Mouse (Mus musculus): ENCODE measurements around the gene Gm20816. TPM values are rescaled to one million over a fixed set of nuclear protein-coding genes. Genes with fewer than 3 reads are reported as not detected.
"Not testable (repeated sequence)": the region's sequence is repeated elsewhere in the genome, so short reads cannot be mapped to it uniquely, and the experiment has no call there.

The Gm20816 gene
- not detected for polyA plus RNA-seq (2017; shearing (Covaris generic))

DNA sequence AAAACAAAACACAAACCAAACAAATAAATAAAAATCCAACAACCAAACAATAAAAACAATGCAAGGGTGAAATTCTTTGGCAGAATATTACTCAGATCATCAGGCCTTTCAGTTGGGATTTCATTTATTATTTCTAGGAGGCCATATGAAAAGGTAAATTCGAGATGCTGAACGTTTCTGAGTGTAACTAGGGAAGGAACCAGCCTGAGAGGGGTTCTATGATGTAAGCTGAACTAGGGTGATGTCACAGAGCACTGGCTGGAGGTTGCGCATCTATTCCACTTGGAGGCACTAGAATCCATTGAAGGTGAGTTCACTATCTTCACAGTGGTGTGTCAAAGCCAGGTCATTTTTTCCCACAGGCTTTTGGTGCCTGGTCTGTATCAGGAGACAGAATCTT lies at the start of gene Gm20816:
Gm20816 (plus strand) TSS at position 301 of the 400 bp plus-strand sequence.
- not testable (repeated sequence) for ATAC-seq

Other genes starting within 250 kb of the Gm20816 start
- gene Gm20937, start 243.1 kb upstream of the Gm20816 start, polyA plus RNA-seq (2017; shearing (Covaris generic)) = not detected

Data from CD4-positive, CD25-positive, alpha-beta regulatory T cell, adult 4 months (primary cell).